Mouse (Mus musculus) midbrain, postnatal 0 days (tissue): Measurements from ENCODE around the gene Nudt22. TPM values are rescaled to one million over a fixed set of nuclear protein-coding genes. Genes with fewer than 3 reads are reported as not detected.
A peak's percentile ranks its signal among the peaks of the same experiment; 100 is the strongest.

Experiments
- ATAC-seq: fragments of 200-750 bp; cut with Nextera tagmentation; 2 replicates; pipeline ENCODE4 v1.8.0; 2017; ENCODE audit warnings: moderate number of reproducible peaks, mild to moderate bottlenecking, moderate TSS enrichment, moderate library complexity; ENCODE audit not compliant: low FRiP score
- DNase-seq: peaks from one replicate; pipeline ENCODE4 v3.0.0-alpha.2; 2015; ENCODE audit warnings: low spot score
- H3K27ac ChIP-seq: fragments of 300-500 bp; sonication (generic); 2 replicates; pipeline ENCODE4 v1.5.1; 2014; ENCODE audit warnings: low read depth, mild to moderate bottlenecking, low read length, mixed read lengths
- H3K27me3 ChIP-seq: fragments of 300-500 bp; sonication (generic); 2 replicates; pipeline ENCODE4 v1.6.1; 2014; ENCODE audit warnings: low read length, control low read depth, mixed read lengths; ENCODE audit not compliant: insufficient read depth
- H3K36me3 ChIP-seq: fragments of 300-500 bp; sonication (generic); 2 replicates; pipeline ENCODE4 v1.6.1; 2014; ENCODE audit warnings: low read length, control low read depth, mixed read lengths; ENCODE audit not compliant: insufficient read depth
- H3K4me1 ChIP-seq: fragments of 300-500 bp; sonication (generic); 2 replicates; pipeline ENCODE4 v1.6.1; 2014; ENCODE audit warnings: mild to moderate bottlenecking, control low read depth, antibody characterized with exemption, low read length, mixed read lengths; ENCODE audit not compliant: insufficient read depth
- H3K4me2 ChIP-seq: fragments of 300-500 bp; sonication (generic); 2 replicates; pipeline ENCODE4 v1.6.1; 2014; ENCODE audit warnings: low read depth, mild to moderate bottlenecking, low read length, mixed read lengths; ENCODE audit not compliant: poor library complexity, severe bottlenecking
- H3K4me3 ChIP-seq: fragments of 300-500 bp; sonication (generic); 2 replicates; pipeline ENCODE4 v1.5.1; 2014; ENCODE audit warnings: low read depth, mild to moderate bottlenecking, low read length, moderate library complexity
- H3K9ac ChIP-seq: fragments of 300-500 bp; sonication (generic); replicated peaks from 2 replicates; pipeline ENCODE4 v1.6.1; 2014; ENCODE audit warnings: mild to moderate bottlenecking, low read length, moderate library complexity, mixed read lengths; ENCODE audit not compliant: poor library complexity, severe bottlenecking
- H3K9me3 ChIP-seq: fragments of 300-500 bp; sonication (generic); 2 replicates; pipeline ENCODE4 v1.6.1; 2016; ENCODE audit warnings: low read length, control low read depth
- CTCF ChIP-seq: IDR thresholded peaks from 2 replicates; pipeline ENCODE4 v1.5.1; 2016; ENCODE audit warnings: antibody characterized with exemption, mild to moderate bottlenecking
- WGBS: fragments of 180-500 bp; shearing (Covaris S2); extraction: QIAGEN DNeasy Blood & Tissue Kit; methylation state at CpG from one replicate; pipeline ENCODE4 v1.1.7; 2014; 5-methylcytosine and 5-hydroxymethylcytosine counted together
- polyA plus RNA-seq: library from polyadenylated mRNA; unstranded; fragments of >200 nt; fragmentation: Nextera tagmentation; extraction: Ambion mirVana; gene quantifications from 2 replicates; pipeline ENCODE4 v1.2.1, GENCODE M21; 2015
- total RNA-seq: library from RNA; depleted of rRNA; stranded (reverse); fragments of >200 nt; gene quantifications from 2 replicates; pipeline ENCODE4 v1.2.3, GENCODE M21; 2014

The Nudt22 gene
- total and polyA plus RNA-seq, 2 experiments from 2014 or later: 17.8 to 19.6 TPM

GRCm38 (mm10) chr19:6968491-6969271 is 27.2 kb downstream of the Nudt22 start:
- no peaks in the 10 kb centered on the region for H3K36me3 ChIP-seq
- peak overlapping the region; percentile 43 for H3K4me2 ChIP-seq
- no peak for TF ChIP-seq CTCF
- peaks cover 11% of the 10 kb centered on the region for H3K27me3 ChIP-seq
- no peaks in the 10 kb centered on the region for H3K9me3 ChIP-seq
- peak overlapping the region; percentile 31 for H3K4me3 ChIP-seq
- no peak overlapping the region for H3K27ac ChIP-seq
- no peak for ATAC-seq
- H3K4me1 ChIP-seq: no peaks in the 10 kb centered on the region
- no peak for DNase-seq
- WGBS: 20% methylated on average over 15 of the region's 15 CpGs
- H3K9ac ChIP-seq: no peak overlapping the region

GRCm38 (mm10) chr19:6956461-6956860 is 39.5 kb downstream of the Nudt22 start:
- TF ChIP-seq CTCF: no peak
- DNase-seq (no peak), ATAC-seq (no peak)
- Histone ChIP-seq H3K4me1 (0 out of 2 replicates have a peak, but pooled peaks cover 3% of the 10 kb centered on the region), H3K9me3 (no peaks in the 10 kb centered on the region), H3K4me3 (no peak overlapping the region), H3K36me3 (0 out of 2 replicates have a peak, but pooled peaks cover 12% of the 10 kb centered on the region), H3K4me2 (no peak overlapping the region), H3K27ac (no peak overlapping the region), H3K9ac (no peak overlapping the region), H3K27me3 (no peaks in the 10 kb centered on the region)
- WGBS: 76% methylated on average over 10 of the region's 10 CpGs

- H3K27ac ChIP-seq: no peak overlapping the region
- no peaks in the 10 kb centered on the region for H3K27me3 ChIP-seq
- 0 out of 2 replicates have a peak, but pooled peaks cover 3% of the 10 kb centered on the region for H3K4me1 ChIP-seq
- 89% methylated on average over 7 of the region's 7 CpGs for WGBS
- ATAC-seq (no peak), DNase-seq (no peak)
- no peak overlapping the region for H3K4me2 ChIP-seq
- no peaks in the 10 kb centered on the region for H3K9me3 ChIP-seq
- H3K9ac ChIP-seq: no peak overlapping the region
- no peak for TF ChIP-seq CTCF
- H3K4me3 ChIP-seq: no peak overlapping the region
- H3K36me3 ChIP-seq: 0 out of 2 replicates have a peak, but pooled peaks cover 12% of the 10 kb centered on the region
Observed at GRCm38 (mm10) chr19:6955424-6955823, 40.5 kb downstream of the Nudt22 start.

DNA sequence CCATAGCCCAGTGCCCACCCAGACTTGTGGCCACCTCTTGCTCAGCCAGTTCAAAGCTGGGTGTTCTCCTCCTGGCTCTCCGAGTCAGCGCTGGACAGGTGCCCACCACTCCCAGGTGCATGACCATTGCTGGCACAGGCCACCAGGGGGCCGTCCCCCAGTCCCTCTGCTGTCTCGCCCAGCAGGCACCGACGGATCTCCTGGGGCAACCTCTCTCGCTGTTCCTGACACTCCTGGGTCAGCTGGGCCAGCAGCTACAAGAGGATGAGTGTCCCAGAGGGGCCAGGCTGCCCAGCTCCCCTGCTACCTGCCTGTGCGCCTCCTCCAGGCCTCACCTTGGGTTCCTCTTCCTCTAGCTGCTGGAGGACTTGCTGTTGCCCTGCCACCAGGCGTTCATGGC is 41.9 kb downstream of the Nudt22 start:
- 57% methylated on average over 9 of the region's 9 CpGs for WGBS
- DNase-seq (no peak), ATAC-seq (no peak)
- no peak overlapping the region for H3K4me3 ChIP-seq
- no peaks in the 10 kb centered on the region for H3K9me3 ChIP-seq
- 0 out of 2 replicates have a peak, but pooled peaks cover 3% of the 10 kb centered on the region for H3K4me1 ChIP-seq
- no peak overlapping the region for H3K27ac ChIP-seq
- peak; percentile 40; the same call in 1 of the 2 replicates for TF ChIP-seq CTCF
- no peak overlapping the region for H3K9ac ChIP-seq
- no peaks in the 10 kb centered on the region for H3K27me3 ChIP-seq
- H3K4me2 ChIP-seq: no peak overlapping the region
- 0 out of 2 replicates have a peak, but pooled peaks cover 12% of the 10 kb centered on the region for H3K36me3 ChIP-seq

- ATAC-seq (no peak), DNase-seq (no peak)
- peak overlapping the region; percentile 85; the same call in 1 of the 2 replicates for H3K27ac ChIP-seq
- H3K9ac ChIP-seq: no peak overlapping the region
- WGBS: 29% methylated on average over 3 of the region's 3 CpGs
- H3K9me3 ChIP-seq: no peaks in the 10 kb centered on the region
- no peak for TF ChIP-seq CTCF
- peaks cover 13% of the 10 kb centered on the region; the same call in 1 of the 2 replicates for H3K36me3 ChIP-seq
- H3K4me1 ChIP-seq: 0 out of 2 replicates have a peak, but pooled peaks cover 3% of the 10 kb centered on the region
- H3K4me3 ChIP-seq: peak overlapping the region; percentile 59
- H3K27me3 ChIP-seq: no peaks in the 10 kb centered on the region
- peak overlapping the region; percentile 76 for H3K4me2 ChIP-seq
Observed at GRCm38 (mm10) chr19:6952712-6953037, 43.2 kb downstream of the Nudt22 start.

- peak; percentile 69 for DNase-seq
- peak overlapping the region; percentile 59 for H3K4me3 ChIP-seq
- H3K9me3 ChIP-seq: no peaks in the 10 kb centered on the region
- peak overlapping the region; percentile 57 for H3K9ac ChIP-seq
- H3K36me3 ChIP-seq: peaks cover 13% of the 10 kb centered on the region; the same call in 1 of the 2 replicates
- 3% methylated on average over 30 of the region's 31 CpGs for WGBS
- H3K4me1 ChIP-seq: 0 out of 2 replicates have a peak, but pooled peaks cover 3% of the 10 kb centered on the region
- no peak for TF ChIP-seq CTCF
- H3K27me3 ChIP-seq: no peaks in the 10 kb centered on the region
- peak overlapping the region; percentile 85 for H3K27ac ChIP-seq
- H3K4me2 ChIP-seq: peak overlapping the region; percentile 76
- ATAC-seq: peak; percentile 53
Observed at GRCm38 (mm10) chr19:6951994-6952711, 43.8 kb downstream of the Nudt22 start.
